Mouse (Mus musculus): ENCODE measurements around the gene Fcgr1.

Fcgr1 gene

GRCm38 (mm10) chr3:96277428-96277799, 16.4 kb downstream of the Fcgr1 start:
- DNase-seq (ENCODE audit: extremely low read depth, insufficient read length, low spot score) = no peak

GRCm38 (mm10) chr3:96273591-96274465, 19.9 kb downstream of the Fcgr1 start:
- peak; percentile 74 for DNase-seq (ENCODE audit: extremely low read depth, insufficient read length, low spot score)

- DNase-seq (ENCODE audit: extremely low read depth, insufficient read length, low spot score) = peak; percentile 90
These were observed 24.0 kb downstream of the Fcgr1 start, which contains the start of gene Hist2h2bb for GRCm38 (mm10) chr3:96269511-96270474. Gene Hist2h2bb (plus strand): TSS chr3:96269752.

- DNase-seq (ENCODE audit: extremely low read depth, insufficient read length, low spot score) = peak; percentile 85
These were observed 24.9 kb downstream of the Fcgr1 start for GRCm38 (mm10) chr3:96268776-96269378.

- DNase-seq (ENCODE audit: extremely low read depth, insufficient read length, low spot score) = peak; percentile 96
These were observed 25.6 kb downstream of the Fcgr1 start, which contains the start of gene Hist2h3b for GRCm38 (mm10) chr3:96268051-96268775. Gene Hist2h3b (plus strand): TSS chr3:96268654.

GRCm38 (mm10) chr3:96267541-96267940, 26.2 kb downstream of the Fcgr1 start:
- peak; percentile 36 for DNase-seq (ENCODE audit: extremely low read depth, insufficient read length, low spot score)

GRCm38 (mm10) chr3:96266132-96266710, 27.5 kb downstream of the Fcgr1 start:
- no peak for DNase-seq (ENCODE audit: extremely low read depth, insufficient read length, low spot score)

GRCm38 (mm10) chr3:96264404-96264949, 29.3 kb downstream of the Fcgr1 start:
- peak; percentile 50 for DNase-seq (ENCODE audit: extremely low read depth, insufficient read length, low spot score)

GRCm38 (mm10) chr3:96263558-96264403, 30.0 kb downstream of the Fcgr1 start:
- DNase-seq (ENCODE audit: extremely low read depth, insufficient read length, low spot score) = peak; percentile 65

GRCm38 (mm10) chr3:96262979-96263550, 30.7 kb downstream of the Fcgr1 start, which contains the start of gene Hist2h4:
Gene Hist2h4 (minus strand): TSS chr3:96263311.
- peak; percentile 98 for DNase-seq (ENCODE audit: extremely low read depth, insufficient read length, low spot score)

- peak; percentile 84 for DNase-seq (ENCODE audit: extremely low read depth, insufficient read length, low spot score)
These were observed 31.4 kb downstream of the Fcgr1 start for GRCm38 (mm10) chr3:96262216-96262875.

- DNase-seq (ENCODE audit: extremely low read depth, insufficient read length, low spot score) = peak; percentile 29
These were observed 32.1 kb downstream of the Fcgr1 start for GRCm38 (mm10) chr3:96261623-96262022.

- peak; percentile 46 for DNase-seq (ENCODE audit: extremely low read depth, insufficient read length, low spot score)
These were observed 33.5 kb downstream of the Fcgr1 start for GRCm38 (mm10) chr3:96260220-96260619.

- DNase-seq (ENCODE audit: extremely low read depth, insufficient read length, low spot score) = no peak
These were observed 36.6 kb downstream of the Fcgr1 start for GRCm38 (mm10) chr3:96257190-96257589.

GRCm38 (mm10) chr3:96255926-96256593, 37.7 kb downstream of the Fcgr1 start:
- DNase-seq (ENCODE audit: extremely low read depth, insufficient read length, low spot score) = no peak

- no peak for DNase-seq (ENCODE audit: extremely low read depth, insufficient read length, low spot score)
These were observed 39.0 kb downstream of the Fcgr1 start for GRCm38 (mm10) chr3:96254683-96255355.

Measured in 3134 (cell line).